Mouse (Mus musculus): ENCODE data around the gene Slc30a1. TPM values are rescaled to one million over a fixed set of nuclear protein-coding genes. Genes with fewer than 3 reads are reported as not detected.

Slc30a1 gene
- polyA plus RNA-seq, 1 experiment from 2014 or later: 2.6 TPM

Other genes with a start within 250 kb of the Slc30a1 start
- 32.1 and 36.8 TPM in 2 replicates for gene Lpgat1, start 188.9 kb upstream of the Slc30a1 start, polyA plus RNA-seq (2015; fragmentation: Nextera tagmentation; extraction: Ambion mirVana)
- 30.9 and 35.4 TPM in 2 replicates for gene Nek2, start 85.3 kb upstream of the Slc30a1 start, polyA plus RNA-seq (2015; fragmentation: Nextera tagmentation; extraction: Ambion mirVana)
- gene Rd3, start 70.6 kb downstream of the Slc30a1 start, polyA plus RNA-seq (2015; fragmentation: Nextera tagmentation; extraction: Ambion mirVana): 4.4 and 4.9 TPM in 2 replicates
- 13.6 and 19.2 TPM in 2 replicates for gene Traf5, start 185.8 kb downstream of the Slc30a1 start, polyA plus RNA-seq (2015; fragmentation: Nextera tagmentation; extraction: Ambion mirVana)
- gene Rcor3, start 231.3 kb downstream of the Slc30a1 start, polyA plus RNA-seq (2015; fragmentation: Nextera tagmentation; extraction: Ambion mirVana): 31.1 and 32.4 TPM in 2 replicates

All from heart, embryonic 15.5 days (tissue).